Mouse (Mus musculus) neural tube, embryonic 10.5 days (tissue): ENCODE results near the gene Casp7.
A peak's percentile ranks its signal among the peaks of the same experiment; 100 is the strongest.
"Not testable (repeated sequence)": the region's sequence is repeated elsewhere in the genome, so short reads cannot be mapped to it uniquely, and the experiment has no call there.

Experiments used
- DNase-seq: peaks from one replicate; pipeline ENCODE4 v3.0.0-alpha.2; 2017; ENCODE audit warnings: low spot score; ENCODE audit errors: extremely low spot score

Casp7 gene

GRCm38 (mm10) chr19:56396669-56397621 lies at the start of gene Casp7:
TSS of gene Casp7 (plus strand) at chr19:56397129.
- peak; percentile 78 for DNase-seq

DNA sequence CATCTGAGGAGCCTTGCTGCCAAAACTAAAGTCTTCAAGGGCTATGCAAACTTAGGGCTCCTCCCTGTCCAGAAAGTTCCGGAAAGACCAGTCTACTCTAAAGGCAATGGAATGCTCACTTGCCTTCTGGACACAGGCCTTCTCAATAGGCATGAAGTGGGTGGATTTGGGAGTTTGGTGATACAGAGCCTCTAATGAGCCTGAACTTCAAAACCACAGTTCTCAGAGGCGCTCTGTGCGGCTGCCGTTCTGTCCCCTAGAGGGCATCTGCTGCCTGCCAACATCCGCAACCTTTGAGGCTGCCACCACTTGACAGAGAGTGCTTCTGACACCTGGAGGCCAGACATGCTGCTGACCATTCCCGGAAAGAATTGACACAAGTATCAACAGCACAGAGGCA lies 47.6 kb upstream of the Casp7 start:
- no peak for DNase-seq

GRCm38 (mm10) chr19:56353689-56354088 lies 43.2 kb upstream of the Casp7 start:
- no peak for DNase-seq

- DNase-seq, result no peak
Measured at GRCm38 (mm10) chr19:56355201-56355600, 41.7 kb upstream of the Casp7 start.

DNA sequence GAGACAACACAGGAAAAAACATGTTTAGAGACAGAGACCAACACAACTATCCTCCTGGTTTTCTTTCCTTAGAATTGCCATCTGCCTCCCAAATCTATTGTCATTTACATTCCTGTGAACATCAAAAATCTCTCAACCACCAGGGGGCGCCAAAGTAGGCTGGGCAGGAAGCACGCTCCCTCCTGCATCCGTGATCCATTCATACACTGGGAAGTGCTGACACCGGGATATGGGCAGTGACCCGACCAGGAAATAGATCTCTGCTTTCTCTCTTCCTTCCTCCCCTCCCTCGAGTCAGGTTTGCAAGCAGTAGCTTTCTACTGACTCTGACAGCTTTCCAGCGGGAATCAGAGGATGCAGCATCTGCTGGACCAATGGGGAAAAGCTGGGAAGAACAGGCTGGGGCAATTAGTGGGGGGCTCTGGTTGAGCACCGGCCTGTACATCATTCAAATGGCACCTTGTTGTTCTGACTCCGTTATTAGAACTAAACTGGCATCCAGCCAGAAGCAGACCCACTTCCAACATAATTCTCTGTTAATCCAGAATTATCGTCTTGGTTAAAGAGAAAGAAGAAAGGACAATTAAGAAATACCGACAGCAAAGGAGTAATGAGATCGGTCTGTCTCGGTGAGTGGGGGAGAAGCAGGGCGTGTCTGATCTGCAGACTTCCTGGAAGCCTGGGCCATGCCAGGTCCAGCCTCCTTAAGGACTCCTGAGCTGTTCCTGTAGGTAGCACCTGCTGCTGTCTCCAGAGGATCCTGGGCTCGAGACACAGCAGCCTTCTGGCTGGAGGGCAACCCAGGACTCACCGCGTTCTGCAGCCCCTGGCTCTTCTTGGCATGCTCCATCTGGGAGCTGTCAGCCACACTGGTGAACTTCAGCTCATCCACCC lies 40.2 kb upstream of the Casp7 start:
- DNase-seq, result peak; percentile 79

GRCm38 (mm10) chr19:56357374-56357708 lies 39.6 kb upstream of the Casp7 start:
- DNase-seq, result not testable (repeated sequence)

GRCm38 (mm10) chr19:56358890-56359289 lies 38.0 kb upstream of the Casp7 start:
- no peak for DNase-seq

GRCm38 (mm10) chr19:56363721-56364460 lies 33.0 kb upstream of the Casp7 start:
- no peak for DNase-seq

GRCm38 (mm10) chr19:56364563-56364962 lies 32.4 kb upstream of the Casp7 start:
- no peak for DNase-seq

GRCm38 (mm10) chr19:56366168-56366567 lies 30.8 kb upstream of the Casp7 start:
- no peak for DNase-seq

- no peak for DNase-seq
Measured at GRCm38 (mm10) chr19:56366625-56367024, 30.3 kb upstream of the Casp7 start.

GRCm38 (mm10) chr19:56367778-56368177 lies 29.2 kb upstream of the Casp7 start:
- DNase-seq, result no peak

DNA sequence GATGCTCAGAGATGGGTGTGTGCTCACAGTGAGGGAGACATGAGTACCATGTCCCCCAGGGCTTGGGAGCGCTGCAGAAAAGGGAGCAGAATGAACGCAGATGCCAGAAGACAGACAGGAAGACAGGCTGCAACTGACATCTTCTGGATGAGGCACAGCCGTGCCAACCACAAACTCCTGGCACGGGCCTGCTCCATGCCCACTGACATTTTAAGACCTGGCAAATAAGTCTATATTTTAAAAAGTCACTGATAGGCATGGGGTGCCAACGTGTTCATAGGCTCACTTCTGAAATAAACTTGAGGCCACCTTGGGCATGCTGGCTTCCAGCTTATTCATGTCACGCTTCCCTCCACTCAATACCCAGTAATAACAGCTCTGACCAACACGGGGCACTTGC lies 28.0 kb upstream of the Casp7 start:
- DNase-seq, result no peak

DNA sequence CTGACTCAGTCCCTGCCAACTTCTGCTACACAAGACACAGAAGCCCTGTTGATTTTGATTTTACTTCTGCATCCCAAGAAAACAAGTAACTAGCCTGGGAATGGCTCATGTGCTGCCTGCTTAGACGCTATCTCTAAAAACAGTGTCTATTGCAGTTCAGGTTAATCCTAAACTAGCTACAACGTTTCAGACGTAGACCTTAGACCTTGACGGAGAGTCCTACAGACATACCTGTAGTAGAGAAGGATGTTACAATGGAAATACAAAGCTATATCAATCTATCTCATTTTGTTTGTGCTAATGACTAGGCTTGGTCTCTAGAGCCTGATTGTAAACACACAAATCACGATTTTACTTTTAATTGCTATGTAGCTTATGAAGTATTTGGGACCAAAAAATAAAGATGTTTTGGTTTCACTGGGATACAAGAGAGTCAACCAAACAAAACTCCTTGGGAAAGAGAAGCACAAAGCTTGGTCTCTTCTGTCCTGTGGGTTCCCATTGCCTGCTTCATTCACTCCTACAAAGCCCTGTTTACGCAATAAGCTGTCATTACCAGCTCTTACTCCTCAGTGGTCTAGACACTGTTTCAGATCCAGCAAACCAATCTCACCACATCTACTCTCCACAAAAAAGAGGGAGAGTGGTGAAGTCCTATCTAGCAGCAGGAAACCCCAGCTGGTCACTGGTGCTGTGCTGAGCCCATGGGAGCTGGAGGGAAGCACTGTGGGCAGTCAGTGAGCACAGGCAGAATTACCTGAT lies 26.4 kb upstream of the Casp7 start:
- no peak for DNase-seq

GRCm38 (mm10) chr19:56372226-56372625 lies 24.7 kb upstream of the Casp7 start:
- DNase-seq, result no peak

- DNase-seq, result no peak
Measured at GRCm38 (mm10) chr19:56373246-56373645, 23.7 kb upstream of the Casp7 start.

DNA sequence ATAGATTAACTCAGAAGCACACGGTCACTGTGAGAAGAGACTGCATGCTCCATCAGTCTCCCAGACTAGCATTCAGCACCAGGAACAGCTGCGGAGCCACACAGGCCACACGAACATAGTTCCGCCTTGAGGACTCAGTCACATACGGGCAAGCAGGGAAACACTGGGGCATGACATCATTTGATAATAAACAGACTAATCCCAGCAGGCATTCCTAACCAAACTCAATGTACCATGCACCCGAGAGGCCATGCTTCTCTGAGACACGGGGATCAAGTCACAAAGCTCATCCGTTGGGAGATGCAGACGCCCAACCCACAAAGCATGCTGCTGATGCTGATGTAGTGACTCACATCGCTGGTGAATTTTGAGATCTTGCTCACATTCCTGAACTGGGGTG lies 22.9 kb upstream of the Casp7 start:
- DNase-seq, result no peak

- DNase-seq, result no peak
Measured at GRCm38 (mm10) chr19:56378007-56378406, 18.9 kb upstream of the Casp7 start.

GRCm38 (mm10) chr19:56378554-56379172 lies 18.3 kb upstream of the Casp7 start:
- DNase-seq, result no peak

GRCm38 (mm10) chr19:56380341-56380740 lies 16.6 kb upstream of the Casp7 start:
- no peak for DNase-seq
